Mouse (Mus musculus) hindbrain, embryonic 16.5 days (tissue): ENCODE data around the gene Apbb2. TPM values are rescaled to one million over a fixed set of nuclear protein-coding genes. Genes with fewer than 3 reads are reported as not detected.

Experiments
- ATAC-seq: fragments of 200-750 bp; cut with Nextera tagmentation; 2 replicates; pipeline ENCODE4 v1.8.0; 2017; ENCODE audit warnings: moderate TSS enrichment, moderate library complexity
- H3K27ac ChIP-seq: fragments of 300-500 bp; sonication (generic); 2 replicates; pipeline ENCODE4 v1.5.1; 2014; ENCODE audit warnings: low read depth, mild to moderate bottlenecking, control low read depth, low read length, moderate library complexity
- H3K27me3 ChIP-seq: fragments of 300-500 bp; sonication (generic); replicated peaks from 2 replicates; pipeline ENCODE4 v1.6.1; 2014; ENCODE audit warnings: low read length; ENCODE audit not compliant: control insufficient read depth, insufficient read depth
- H3K36me3 ChIP-seq: fragments of 300-500 bp; sonication (generic); 2 replicates; pipeline ENCODE4 v1.6.1; 2014; ENCODE audit warnings: mild to moderate bottlenecking, low read length, moderate library complexity, mixed read lengths; ENCODE audit not compliant: control insufficient read depth, insufficient read depth
- H3K4me1 ChIP-seq: fragments of 300-500 bp; sonication (generic); 2 replicates; pipeline ENCODE4 v1.6.1; 2014; ENCODE audit warnings: low read depth, low read length; ENCODE audit not compliant: control insufficient read depth, insufficient read depth
- H3K4me2 ChIP-seq: fragments of 300-500 bp; sonication (generic); 2 replicates; pipeline ENCODE4 v1.6.1; 2014; ENCODE audit warnings: mild to moderate bottlenecking, low read length, control low read depth, moderate library complexity
- H3K4me3 ChIP-seq: fragments of 300-500 bp; sonication (generic); 2 replicates; pipeline ENCODE4 v1.5.1; 2014; ENCODE audit warnings: mild to moderate bottlenecking, low read length, control low read depth, moderate library complexity
- H3K9ac ChIP-seq: fragments of 300-500 bp; sonication (generic); 2 replicates; pipeline ENCODE4 v1.6.1; 2014; ENCODE audit warnings: low read depth, mild to moderate bottlenecking, control low read depth, low read length, moderate library complexity
- H3K9me3 ChIP-seq: fragments of 300-500 bp; sonication (generic); 2 replicates; pipeline ENCODE4 v1.6.1; 2014; ENCODE audit warnings: mild to moderate bottlenecking, low read length, moderate library complexity; ENCODE audit not compliant: control insufficient read depth
- WGBS: fragments of 180-500 bp; shearing (Covaris S2); extraction: QIAGEN DNeasy Blood & Tissue Kit; methylation state at CpG from one replicate; pipeline ENCODE4 v1.1.7; 2014; 5-methylcytosine and 5-hydroxymethylcytosine counted together
- polyA plus RNA-seq: library from polyadenylated mRNA; unstranded; fragments of >200 nt; fragmentation: Nextera tagmentation; extraction: Ambion mirVana; gene quantifications from 2 replicates; pipeline ENCODE4 v1.2.1, GENCODE M21; 2015

Gene Apbb2
- polyA plus RNA-seq, 1 experiment from 2014 or later = 97.0 TPM

DNA sequence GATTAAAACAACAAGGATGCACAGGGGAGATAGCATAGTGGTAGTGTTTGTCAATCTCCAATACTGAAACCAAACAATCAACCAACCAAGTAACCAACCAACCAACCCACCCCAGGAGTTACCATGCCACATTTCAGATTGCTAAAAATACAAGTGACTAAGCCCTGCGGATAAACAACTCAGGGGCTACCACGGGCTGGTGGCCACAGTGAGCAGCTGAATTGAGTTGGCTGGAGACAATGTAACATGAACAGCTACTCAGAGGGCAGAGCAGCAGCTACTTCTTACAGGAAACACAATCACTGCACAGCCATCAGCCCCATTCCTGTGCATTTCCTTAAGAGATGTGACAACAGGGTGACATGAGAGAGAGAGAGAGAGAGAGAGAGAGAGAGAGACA, 274.4 kb downstream of the Apbb2 start:
- no peaks in the 10 kb centered on the region for H3K9me3 ChIP-seq
- WGBS = 72% methylated on average over 2 of the region's 2 CpGs

DNA sequence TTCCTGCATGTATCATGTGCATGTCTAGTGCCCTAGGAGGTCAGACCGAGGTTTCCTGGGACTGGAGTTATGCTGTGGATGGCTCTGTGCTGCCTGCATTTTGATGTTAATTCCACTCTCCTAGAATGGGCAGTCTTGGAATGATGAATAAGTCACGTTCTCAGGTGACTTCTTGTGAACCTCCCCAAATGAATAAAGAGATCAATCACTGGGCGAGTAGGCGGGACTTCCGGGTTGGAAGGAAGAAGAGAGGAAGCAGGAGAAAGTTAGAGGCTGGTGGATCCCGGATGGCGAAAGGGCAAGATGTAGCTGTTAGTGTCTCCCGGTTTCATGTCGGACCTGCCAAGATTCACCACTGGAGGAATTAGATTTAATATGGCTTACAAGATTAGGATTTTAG, 276.3 kb downstream of the Apbb2 start:
- no peak for ATAC-seq
- 72% methylated on average over 9 of the region's 9 CpGs for WGBS
- peaks cover 21% of the 10 kb centered on the region for H3K4me1 ChIP-seq

More for the DNA sequence above, 274.4 kb downstream of the Apbb2 start:
- Histone ChIP-seq H3K27me3 (no peaks in the 10 kb centered on the region), H3K9ac (no peak overlapping the region), H3K36me3 (no peaks in the 10 kb centered on the region), H3K4me3 (no peak overlapping the region), H3K27ac (no peak overlapping the region), H3K4me1 (peaks cover 8% of the 10 kb centered on the region; the same call in 1 of the 2 replicates), H3K4me2 (no peak overlapping the region)
- ATAC-seq = no peak

GRCm38 (mm10) chr5:66341848-66342247, 276.7 kb downstream of the Apbb2 start:
- Histone ChIP-seq H3K36me3 (no peaks in the 10 kb centered on the region), H3K4me2 (no peak overlapping the region), H3K9me3 (no peaks in the 10 kb centered on the region), H3K9ac (no peak overlapping the region), H3K27ac (no peak overlapping the region), H3K27me3 (no peaks in the 10 kb centered on the region), H3K4me1 (peaks cover 23% of the 10 kb centered on the region), H3K4me3 (no peak overlapping the region)
- 32% methylated on average over 10 of the region's 10 CpGs for WGBS
- no peak for ATAC-seq

More for the DNA sequence above, 276.3 kb downstream of the Apbb2 start:
- Histone ChIP-seq H3K9ac (no peak overlapping the region), H3K27ac (no peak overlapping the region), H3K4me3 (no peak overlapping the region), H3K36me3 (no peaks in the 10 kb centered on the region), H3K9me3 (no peaks in the 10 kb centered on the region), H3K27me3 (no peaks in the 10 kb centered on the region), H3K4me2 (no peak overlapping the region)

DNA sequence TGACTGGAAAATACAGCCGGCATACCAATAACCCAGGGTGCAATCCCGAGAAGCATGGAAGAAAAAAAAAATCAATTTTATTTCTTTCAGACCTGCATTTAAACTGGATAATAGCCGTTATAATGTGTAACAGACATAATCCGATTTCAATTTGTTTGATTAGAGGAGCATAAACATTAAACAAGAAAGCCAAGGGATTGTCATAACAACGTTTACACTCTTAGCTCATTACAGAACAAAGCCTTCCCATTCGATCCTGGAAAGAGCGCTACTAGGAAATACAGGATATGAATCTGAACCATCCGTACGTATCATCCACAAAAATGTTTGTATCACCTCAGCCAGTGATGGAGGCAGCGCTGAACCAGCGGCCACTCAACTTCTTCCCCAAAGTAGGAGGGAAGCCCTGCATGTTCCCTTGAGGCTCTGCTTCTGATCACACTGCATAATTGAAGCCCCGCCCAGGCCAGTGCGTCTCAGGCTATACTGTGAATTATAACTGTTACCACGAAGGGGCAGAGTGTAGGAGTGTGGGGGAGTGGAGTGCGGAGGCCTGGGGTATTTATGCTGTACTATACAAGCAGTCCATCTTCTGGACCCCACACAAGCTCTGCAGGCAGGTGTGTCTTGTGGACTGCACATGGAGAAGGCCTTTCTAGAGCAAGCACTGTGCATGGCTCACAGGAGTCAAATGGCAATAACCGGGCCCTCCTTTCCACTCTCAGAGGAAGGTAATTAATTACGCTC, 278.1 kb downstream of the Apbb2 start:
- H3K4me3 ChIP-seq = no peak overlapping the region
- peak overlapping the region; percentile 14; the same call in 1 of the 2 replicates for H3K27ac ChIP-seq
- H3K9ac ChIP-seq = no peak overlapping the region
- H3K4me2 ChIP-seq = no peak overlapping the region
- H3K4me1 ChIP-seq = peaks cover 32% of the 10 kb centered on the region
- H3K27me3 ChIP-seq = no peaks in the 10 kb centered on the region
- H3K36me3 ChIP-seq = no peaks in the 10 kb centered on the region
- H3K9me3 ChIP-seq = no peaks in the 10 kb centered on the region
- WGBS = 47% methylated on average over 17 of the region's 17 CpGs
- ATAC-seq = peak; percentile 29

DNA sequence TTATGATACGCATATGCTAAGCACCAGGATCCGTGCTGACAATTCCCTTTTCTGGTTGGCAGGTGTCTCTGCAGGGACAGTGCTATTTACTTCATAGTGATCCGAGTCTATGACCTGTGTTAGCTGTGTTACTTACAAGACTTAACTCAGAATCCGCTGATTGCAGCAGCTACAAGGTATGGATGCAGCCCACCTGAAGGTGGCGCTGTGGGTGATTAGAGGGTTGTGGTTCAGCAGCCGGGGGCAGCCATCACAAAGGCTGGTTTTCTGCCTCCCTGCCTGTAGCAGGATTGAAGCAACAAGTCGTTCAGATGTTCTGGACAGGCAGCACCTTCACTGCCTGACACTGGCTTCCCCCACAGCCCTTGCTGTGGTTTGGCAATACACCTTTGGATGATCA, 280.0 kb downstream of the Apbb2 start:
- peaks cover 32% of the 10 kb centered on the region for H3K4me1 ChIP-seq
- H3K4me3 ChIP-seq = no peak overlapping the region
- no peak for ATAC-seq
- H3K27ac ChIP-seq = no peak overlapping the region
- peak overlapping the region; percentile 89; the same call in 1 of the 2 replicates for H3K4me2 ChIP-seq
- H3K27me3 ChIP-seq = no peaks in the 10 kb centered on the region
- no peaks in the 10 kb centered on the region for H3K36me3 ChIP-seq
- H3K9ac ChIP-seq = no peak overlapping the region
- 27% methylated on average over 7 of the region's 7 CpGs for WGBS
- no peaks in the 10 kb centered on the region for H3K9me3 ChIP-seq

- WGBS = 12% methylated on average over 6 of the region's 6 CpGs
- peak; percentile 63; the same call in 1 of the 2 replicates for ATAC-seq
- Histone ChIP-seq H3K4me1 (peaks cover 32% of the 10 kb centered on the region), H3K27me3 (no peaks in the 10 kb centered on the region), H3K4me3 (peak overlapping the region; percentile 57), H3K4me2 (peak overlapping the region; percentile 89), H3K36me3 (no peaks in the 10 kb centered on the region), H3K27ac (peak overlapping the region; percentile 74), H3K9me3 (no peaks in the 10 kb centered on the region), H3K9ac (peak overlapping the region; percentile 71)
Measured at GRCm38 (mm10) chr5:66337969-66338345, 280.6 kb downstream of the Apbb2 start.

DNA sequence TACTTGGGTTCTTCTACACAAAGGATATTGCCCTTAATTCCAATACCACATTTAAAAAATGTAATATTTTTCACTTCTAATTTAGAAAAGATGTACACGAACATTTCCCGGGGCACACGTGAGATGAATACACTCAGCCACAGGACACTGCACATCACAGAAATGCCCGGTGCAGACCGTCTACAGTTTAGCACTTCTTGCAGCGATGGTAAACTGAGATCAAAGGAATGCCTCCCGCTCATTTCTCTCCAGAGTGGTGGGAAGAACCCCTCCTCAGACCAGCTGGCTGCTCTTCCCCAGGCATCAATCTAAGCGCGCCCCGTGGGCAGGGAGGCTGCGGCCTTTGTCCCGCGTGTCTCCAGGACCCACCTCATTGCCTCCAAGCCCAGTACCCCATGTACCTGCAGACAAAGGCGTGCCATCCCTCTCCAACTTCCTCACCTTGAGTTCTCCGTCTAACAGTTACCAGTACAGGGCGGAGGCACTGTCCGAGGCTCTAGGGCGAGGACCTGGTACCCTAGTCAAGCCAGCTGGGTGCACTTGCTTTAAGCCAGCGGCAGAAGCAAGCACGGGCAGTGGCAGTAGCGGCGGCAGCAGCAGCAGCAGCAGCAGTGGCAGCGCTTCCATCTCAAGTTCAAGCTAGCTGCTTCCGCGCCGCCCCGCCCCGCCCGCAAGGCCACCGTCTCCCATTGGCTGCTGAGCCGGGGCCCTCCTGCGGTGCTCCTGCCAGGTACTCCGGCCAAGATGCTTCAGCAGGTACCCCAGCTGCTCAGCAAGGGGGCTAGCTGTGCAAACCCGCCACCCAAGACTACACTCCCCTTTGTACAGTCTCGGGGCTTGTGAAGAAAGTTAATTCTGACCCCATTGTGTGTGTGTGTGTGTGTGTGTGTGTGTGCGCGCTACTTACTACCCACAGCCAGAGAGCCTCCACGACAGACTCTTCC, 281.3 kb downstream of the Apbb2 start:
- Histone ChIP-seq H3K27ac (peak overlapping the region; percentile 74), H3K4me1 (peaks cover 32% of the 10 kb centered on the region), H3K27me3 (no peaks in the 10 kb centered on the region), H3K36me3 (no peaks in the 10 kb centered on the region), H3K9ac (peak overlapping the region; percentile 71), H3K9me3 (no peaks in the 10 kb centered on the region), H3K4me3 (peak overlapping the region; percentile 57), H3K4me2 (peak overlapping the region; percentile 89)
- ATAC-seq = peak; percentile 72
- WGBS = 4% methylated on average over 34 of the region's 38 CpGs

GRCm38 (mm10) chr5:66330806-66331205, 287.8 kb downstream of the Apbb2 start:
- WGBS = 95% methylated on average over 6 of the region's 6 CpGs
- Histone ChIP-seq H3K36me3 (no peaks in the 10 kb centered on the region), H3K9me3 (no peaks in the 10 kb centered on the region), H3K4me3 (no peak overlapping the region), H3K4me1 (peaks cover 17% of the 10 kb centered on the region), H3K27me3 (no peaks in the 10 kb centered on the region), H3K27ac (no peak overlapping the region), H3K9ac (no peak overlapping the region), H3K4me2 (no peak overlapping the region)
- no peak for ATAC-seq

DNA sequence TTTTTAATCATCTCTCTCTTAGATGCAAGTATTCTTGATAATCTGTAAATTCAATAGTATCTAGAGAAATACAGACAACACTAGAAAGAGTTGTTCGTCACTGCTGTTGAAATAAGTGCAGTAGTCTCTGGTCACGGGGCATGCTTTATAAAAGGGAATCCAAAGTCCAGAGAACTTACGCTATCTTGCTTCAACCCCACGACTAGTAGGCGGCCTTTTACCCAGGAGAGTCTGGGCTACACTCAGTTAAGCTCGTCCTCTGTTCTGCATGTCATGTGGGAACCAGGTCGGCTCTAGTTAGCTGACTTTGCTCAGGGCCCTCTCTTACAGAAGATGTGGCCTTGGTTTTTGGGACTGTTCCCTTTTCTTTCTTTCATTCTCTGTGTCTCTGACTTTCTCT, 289.8 kb downstream of the Apbb2 start:
- 74% methylated on average over 7 of the region's 7 CpGs for WGBS
- Histone ChIP-seq H3K36me3 (no peaks in the 10 kb centered on the region), H3K9me3 (no peaks in the 10 kb centered on the region), H3K4me3 (no peak overlapping the region), H3K27ac (no peak overlapping the region), H3K4me2 (peak overlapping the region; percentile 47), H3K4me1 (peaks cover 20% of the 10 kb centered on the region), H3K9ac (no peak overlapping the region), H3K27me3 (no peaks in the 10 kb centered on the region)
- no peak for ATAC-seq
